Mouse (Mus musculus) spleen, embryonic (tissue): ENCODE measurements around the gene Pde1c.

Experiments
- CTCF ChIA-PET: fragments of 350-600 bp; sonication (Branson Sonifier 250); formaldehyde crosslinking; loops from one replicate; lab custom pipeline; 2022; lab: Charles Lee

Gene Pde1c

GRCm38 (mm10) chr6:56076378-56076805, 492.5 kb downstream of the Pde1c start:
- CTCF ChIA-PET: interaction anchor here (0.5 kb wide), 1 partner anchor 204 kb away, joined by 3 read pairs; no protein-coding TSS in a partner anchor

GRCm38 (mm10) chr6:56068516-56068915, 500.4 kb downstream of the Pde1c start:
- CTCF ChIA-PET: no interaction called here

GRCm38 (mm10) chr6:56066632-56067282, 502.1 kb downstream of the Pde1c start:
- CTCF ChIA-PET: no interaction called here

GRCm38 (mm10) chr6:56063736-56064135, 505.2 kb downstream of the Pde1c start:
- CTCF ChIA-PET: interaction anchor here (0.7 kb wide), 1 partner anchor 394 kb away, joined by 7 read pairs; no protein-coding TSS in a partner anchor

- CTCF ChIA-PET: no interaction called here
Measured at GRCm38 (mm10) chr6:56049104-56049503, 519.8 kb downstream of the Pde1c start.

GRCm38 (mm10) chr6:56048580-56048979, 520.3 kb downstream of the Pde1c start:
- CTCF ChIA-PET: no interaction called here

- CTCF ChIA-PET: no interaction called here
Measured at GRCm38 (mm10) chr6:56044716-56045115, 524.2 kb downstream of the Pde1c start.

- CTCF ChIA-PET: no interaction called here
Measured at GRCm38 (mm10) chr6:56044270-56044669, 524.6 kb downstream of the Pde1c start.

- CTCF ChIA-PET: no interaction called here
Measured at GRCm38 (mm10) chr6:56039476-56040055, 529.3 kb downstream of the Pde1c start.

- CTCF ChIA-PET: no interaction called here
Measured at GRCm38 (mm10) chr6:56035054-56035453, 533.8 kb downstream of the Pde1c start.

GRCm38 (mm10) chr6:56032231-56032630, 536.7 kb downstream of the Pde1c start:
- CTCF ChIA-PET: no interaction called here

- CTCF ChIA-PET: no interaction called here
Measured at GRCm38 (mm10) chr6:56029986-56030385, 538.9 kb downstream of the Pde1c start.

- CTCF ChIA-PET: no interaction called here
Measured at GRCm38 (mm10) chr6:56027966-56028365, 540.9 kb downstream of the Pde1c start.

GRCm38 (mm10) chr6:56027318-56027717, 541.6 kb downstream of the Pde1c start:
- CTCF ChIA-PET: no interaction called here

GRCm38 (mm10) chr6:56025533-56025932, 543.4 kb downstream of the Pde1c start:
- CTCF ChIA-PET: no interaction called here
